Mouse (Mus musculus) C2C12 (cell line): Measurements from ENCODE around the gene Gm15155.
"Not testable (repeated sequence)": the region's sequence is repeated elsewhere in the genome, so short reads cannot be mapped to it uniquely, and the experiment has no call there.

ENCODE experiments used
- CEBPB ChIP-seq: IDR thresholded peaks from one replicate; pipeline ENCODE4 v1.6.1; 2011; ENCODE audit warnings: low read depth, mild to moderate bottlenecking, control low read depth, moderate library complexity
- CTCF ChIP-seq: IDR thresholded peaks from one replicate; pipeline ENCODE4 v1.5.1; 2011; ENCODE audit not compliant: control insufficient read depth, insufficient read depth, insufficient read length
- MYOD1 ChIP-seq: IDR thresholded peaks from one replicate; pipeline ENCODE4 v1.6.1; 2011; ENCODE audit warnings: low read depth; ENCODE audit not compliant: control insufficient read depth, insufficient read length
- MYOG ChIP-seq: IDR thresholded peaks from one replicate; pipeline ENCODE4 v1.6.1; 2011; ENCODE audit not compliant: control insufficient read depth, insufficient read length; ENCODE audit errors: extremely low read depth
- USF1 ChIP-seq: IDR thresholded peaks from one replicate; pipeline ENCODE4 v1.6.1; 2011; ENCODE audit warnings: low read depth, mild to moderate bottlenecking, control low read depth, moderate library complexity

- TF ChIP-seq CTCF, USF1, MYOG, MYOD1, CEBPB: not testable (repeated sequence)
Observed at GRCm38 (mm10) chrX:155690440-155690839, 65.9 kb downstream of the Gm15155 start.
